Mouse (Mus musculus) kidney, adult 8-10 months (tissue): ENCODE measurements around the gene Col19a1.

Experiments used
- DNase-seq, 2 experiments: peaks; one replicate each; pipeline ENCODE4 v3.0.0; 2022

Gene Col19a1

DNA sequence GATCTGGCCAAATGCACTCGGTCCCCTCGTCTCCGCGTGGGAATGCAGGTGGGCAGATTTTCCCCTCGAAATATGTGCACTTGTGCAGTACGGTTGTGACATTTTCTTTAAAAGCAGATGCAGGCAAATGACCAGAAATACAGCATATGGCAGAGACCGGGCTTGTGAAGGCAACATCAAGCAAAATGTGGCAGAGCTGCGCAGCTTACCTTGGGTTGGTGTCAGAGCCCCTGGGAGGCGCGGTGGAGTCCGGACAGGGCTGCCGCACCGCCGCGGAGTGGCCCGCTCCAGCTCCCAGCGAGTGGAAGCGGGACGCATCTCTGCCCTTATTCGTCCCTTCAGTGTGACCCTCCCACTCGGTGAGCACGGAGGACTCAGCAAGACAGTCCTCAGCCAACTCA is at the start of gene Col19a1:
TSS of gene Col19a1 (minus strand) at position 332 of the 401 bp plus-strand sequence.
- no peak for DNase-seq

GRCm38 (mm10) chr1:24633553-24634132 is 46.4 kb upstream of the Col19a1 start:
- peak in 1 of 2 experiments; percentile 13 for DNase-seq

DNA sequence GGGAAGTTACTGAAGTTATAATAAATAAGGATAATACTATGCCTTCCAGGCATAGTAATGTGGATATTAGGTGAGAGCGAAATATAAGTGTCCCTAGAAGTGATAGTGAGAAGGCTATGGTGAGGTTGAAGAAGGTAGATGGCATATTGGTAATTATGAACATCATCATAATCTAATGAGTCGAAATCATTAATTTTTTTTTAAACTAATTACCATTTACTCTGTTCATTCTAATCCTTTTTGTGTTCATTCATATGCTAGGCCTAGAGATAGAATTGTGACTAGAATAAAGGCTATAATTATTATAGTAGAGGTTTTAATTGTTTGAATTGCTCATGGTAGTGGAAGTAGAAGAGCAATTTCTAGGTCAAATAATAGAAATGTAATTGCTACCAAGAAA is 25.3 kb upstream of the Col19a1 start:
- peak in 1 of 2 experiments; percentile 5 for DNase-seq

- no peak for DNase-seq
Measured at GRCm38 (mm10) chr1:24595096-24595495, 7.8 kb upstream of the Col19a1 start.

DNA sequence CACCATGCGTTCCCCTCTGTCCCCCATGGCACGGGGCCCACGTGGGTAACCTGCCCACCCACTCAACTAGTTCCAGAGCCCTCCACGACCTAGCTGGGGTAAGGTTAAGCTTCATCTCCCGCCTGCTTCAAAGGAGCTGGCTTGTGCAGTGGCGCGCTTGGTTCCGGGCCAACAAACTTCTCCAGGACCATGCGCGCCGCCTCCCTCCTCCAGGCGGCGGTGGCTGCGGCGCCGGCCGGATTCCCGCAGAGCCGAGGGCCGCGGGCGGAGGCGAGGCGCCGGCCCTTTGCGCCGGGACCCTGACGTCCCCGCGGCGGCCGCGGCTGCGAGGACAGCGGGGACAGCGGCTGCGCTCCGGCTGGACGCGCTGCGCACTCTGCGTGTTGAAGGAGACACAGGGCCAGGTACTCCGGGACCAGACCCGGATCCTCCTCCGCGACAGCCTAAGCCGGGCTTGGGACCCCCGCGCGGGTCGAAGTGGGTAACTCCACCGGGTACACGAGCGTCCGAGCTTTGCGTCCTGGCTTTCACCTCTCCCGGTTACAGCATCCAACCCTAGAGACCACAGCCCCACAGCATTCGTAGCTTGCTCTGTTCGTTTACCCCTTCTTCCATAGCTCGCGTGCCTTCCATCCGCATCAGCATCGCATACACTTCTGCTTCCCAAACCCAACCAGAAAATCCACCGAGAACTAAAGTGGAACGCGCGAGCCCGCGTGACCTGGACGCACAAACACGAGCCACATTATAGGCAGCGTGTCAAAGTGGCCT is 717 bp downstream of the Col19a1 start:
- no peak for DNase-seq

DNA sequence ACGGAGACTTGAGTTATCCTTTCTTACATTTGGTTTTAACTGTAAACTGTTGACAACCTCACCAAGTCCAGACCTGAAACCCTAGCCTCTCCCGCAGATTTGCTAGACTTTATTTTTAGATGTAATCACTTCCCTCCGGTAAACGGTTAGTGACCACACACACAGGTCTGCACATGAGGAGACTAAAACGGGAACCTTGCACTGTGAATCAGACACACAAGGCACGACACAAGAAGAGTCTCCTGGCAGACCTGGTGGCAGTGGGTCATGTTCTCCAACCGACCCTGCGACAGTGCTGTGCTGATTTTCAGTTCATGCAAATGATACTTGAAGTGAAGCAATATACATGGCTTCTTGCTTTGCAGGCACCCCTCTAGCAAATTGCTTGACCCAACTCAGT is 14.7 kb downstream of the Col19a1 start:
- no peak for DNase-seq

DNA sequence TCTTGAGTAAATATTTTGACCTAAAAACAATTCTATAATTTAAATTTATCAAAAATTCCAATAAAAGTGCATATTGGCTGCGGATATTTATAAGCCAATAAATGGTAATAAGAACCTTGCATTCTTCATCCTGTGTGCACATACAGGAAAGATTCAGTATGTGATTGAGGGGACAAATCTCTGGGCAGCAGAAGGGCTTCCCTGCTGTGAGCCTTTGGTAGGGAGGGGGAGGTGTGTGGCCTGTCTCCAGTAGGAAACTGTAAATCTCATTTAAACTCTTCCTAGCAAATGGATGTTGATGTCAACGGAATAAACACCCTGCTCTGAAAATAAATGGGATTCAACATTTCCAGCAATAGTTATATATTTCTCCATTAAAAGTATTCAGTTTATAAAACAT is 23.2 kb downstream of the Col19a1 start:
- DNase-seq: no peak

GRCm38 (mm10) chr1:24558005-24558404 is 29.3 kb downstream of the Col19a1 start:
- DNase-seq: no peak

- peak in 1 of 2 experiments; percentile 10 for DNase-seq
Measured at GRCm38 (mm10) chr1:24553462-24553861, 33.8 kb downstream of the Col19a1 start.

GRCm38 (mm10) chr1:24550560-24551280 is 36.6 kb downstream of the Col19a1 start:
- no peak for DNase-seq

GRCm38 (mm10) chr1:24550031-24550430 is 37.2 kb downstream of the Col19a1 start:
- DNase-seq: no peak

DNA sequence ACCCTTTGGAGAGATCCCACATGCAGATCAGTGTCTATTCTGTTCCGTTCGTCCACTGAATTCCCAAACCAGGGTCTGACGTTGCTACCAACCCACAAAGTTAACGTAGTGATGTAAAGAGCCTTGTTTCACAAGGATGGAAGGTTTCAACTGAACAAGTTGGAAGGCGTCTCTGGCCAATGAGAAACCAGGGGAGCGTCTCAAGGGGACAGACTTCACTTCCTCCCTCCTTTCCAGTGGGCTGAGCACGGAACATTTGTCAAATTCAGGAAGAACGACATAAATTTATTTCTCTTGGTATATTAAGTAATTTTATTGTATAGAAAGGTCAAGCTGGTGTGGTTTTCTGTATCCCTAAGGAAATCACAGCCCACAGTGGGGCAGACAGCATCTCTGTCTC is 38.2 kb downstream of the Col19a1 start:
- no peak for DNase-seq

- DNase-seq: no peak
Measured at GRCm38 (mm10) chr1:24547574-24547973, 39.7 kb downstream of the Col19a1 start.

DNA sequence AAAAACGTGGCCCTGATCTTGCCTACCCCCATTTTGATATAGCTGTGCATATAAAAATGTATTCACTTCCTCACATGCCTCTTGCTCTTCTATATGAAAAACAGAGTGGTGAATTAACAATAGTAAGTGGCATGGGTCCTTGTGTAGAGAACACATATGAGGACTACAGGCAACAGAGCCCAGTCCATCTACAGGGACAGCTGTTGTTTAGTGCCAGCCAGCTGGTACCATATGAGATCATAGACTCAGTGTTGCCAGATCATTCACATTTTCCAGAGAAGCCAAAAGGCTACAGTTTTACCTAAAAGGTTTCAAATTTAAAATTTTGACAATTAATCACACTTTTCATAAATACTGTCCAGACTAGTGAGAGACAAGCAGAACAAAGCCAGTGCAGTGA is 47.4 kb downstream of the Col19a1 start:
- no peak for DNase-seq

- DNase-seq: no peak
Measured at GRCm38 (mm10) chr1:24527194-24527593, 60.1 kb downstream of the Col19a1 start.

- no peak for DNase-seq
Measured at GRCm38 (mm10) chr1:24517462-24517861, 69.8 kb downstream of the Col19a1 start.

DNA sequence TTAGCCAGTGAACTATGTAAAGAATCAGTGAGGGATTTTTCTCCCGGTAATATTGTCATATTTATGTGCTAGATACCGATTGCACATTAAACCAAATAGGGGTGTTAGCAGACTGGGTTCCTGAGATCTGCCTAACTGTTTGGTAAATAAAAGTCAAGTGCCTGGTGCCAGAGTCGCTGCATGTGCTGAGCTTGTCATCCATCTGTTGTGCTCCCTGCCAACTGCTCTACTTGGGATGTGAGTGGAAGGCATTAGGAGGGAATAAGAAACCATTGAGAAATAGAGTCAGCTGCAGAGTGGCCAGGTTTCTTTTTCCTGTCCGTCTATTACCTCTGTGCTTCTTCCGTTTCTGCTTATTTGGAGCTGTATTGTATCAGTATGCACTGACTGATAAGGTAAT is 71.9 kb downstream of the Col19a1 start:
- DNase-seq: no peak

GRCm38 (mm10) chr1:24511536-24511935 is 75.7 kb downstream of the Col19a1 start:
- no peak for DNase-seq

GRCm38 (mm10) chr1:24495400-24495799 is 91.9 kb downstream of the Col19a1 start:
- DNase-seq: no peak

- no peak for DNase-seq
Measured at GRCm38 (mm10) chr1:24484161-24484560, 103.1 kb downstream of the Col19a1 start.

DNA sequence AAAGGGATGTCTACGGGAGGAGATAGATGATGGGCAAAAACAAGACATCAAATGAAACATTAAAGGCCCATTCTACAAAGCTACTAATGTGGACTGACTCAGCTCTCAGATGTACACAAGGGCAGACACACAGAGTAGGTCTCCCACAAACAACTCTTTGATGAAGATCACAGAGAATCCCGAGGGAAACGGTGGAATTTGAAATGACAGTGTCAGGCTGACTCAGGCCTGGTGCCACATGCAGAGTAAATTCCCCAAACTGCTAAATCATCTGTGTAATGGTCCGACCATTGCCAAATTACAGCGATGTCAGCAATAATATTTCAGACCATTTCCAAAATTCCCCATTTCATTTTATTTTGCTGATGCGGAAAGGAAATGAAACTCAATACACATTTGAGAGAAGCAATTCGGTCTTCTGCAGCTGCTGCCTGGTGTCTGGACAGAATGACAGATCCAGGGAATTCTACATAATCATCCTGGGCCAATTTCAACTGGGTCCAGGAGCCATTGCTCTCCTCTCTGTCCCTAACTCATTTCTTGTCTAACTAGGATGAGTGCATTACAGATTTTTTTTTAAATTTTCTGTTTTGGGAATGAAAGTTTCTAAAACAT is 116.1 kb downstream of the Col19a1 start:
- DNase-seq: no peak

- no peak for DNase-seq
Measured at GRCm38 (mm10) chr1:24470633-24471032, 116.6 kb downstream of the Col19a1 start.

DNA sequence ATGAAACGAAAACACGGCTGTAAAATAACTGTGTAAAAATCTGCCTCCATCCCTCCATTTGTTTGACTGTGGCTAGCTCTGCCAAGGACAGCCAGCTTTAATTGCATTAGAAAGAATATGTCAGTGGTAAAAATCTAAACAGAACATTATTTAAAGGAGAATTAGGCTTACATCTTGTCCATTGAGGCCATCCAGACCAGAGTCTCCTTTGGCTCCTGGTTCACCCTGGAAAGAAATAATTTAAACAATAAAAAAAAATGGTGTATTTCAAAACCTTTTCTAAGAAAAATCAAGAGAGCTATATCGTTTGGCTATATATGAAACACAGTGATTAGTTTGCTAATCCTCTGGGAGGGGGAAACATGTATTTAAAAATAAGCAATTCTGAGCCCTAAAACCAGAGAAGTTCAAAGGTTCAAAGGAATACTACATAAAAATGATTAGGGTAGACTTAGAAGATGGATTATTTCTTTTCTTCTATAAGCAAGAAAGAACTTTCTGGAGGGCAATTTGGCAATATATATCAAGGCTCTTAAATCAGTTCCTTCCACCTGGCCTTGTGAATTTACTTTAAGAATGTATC is 125.9 kb downstream of the Col19a1 start:
- no peak for DNase-seq
